Mouse (Mus musculus) thymus, postnatal 36 days (tissue): ENCODE measurements at regions not wholly inside any gene's neighbourhood (a gene's known extent, or its start where the extent isn't known, plus 50 kb on each side); places are given as distances from the start of the nearest gene placed in this dataset.
"Not testable (repeated sequence)": the region's sequence is repeated elsewhere in the genome, so short reads cannot be mapped to it uniquely, and the experiment has no call there.

Experiments used
- DNase-seq, 2 experiments: peaks; one replicate each; pipeline ENCODE4 v3.0.0; 2022; ENCODE audit warnings: mixed read lengths in 2 of 2

DNA sequence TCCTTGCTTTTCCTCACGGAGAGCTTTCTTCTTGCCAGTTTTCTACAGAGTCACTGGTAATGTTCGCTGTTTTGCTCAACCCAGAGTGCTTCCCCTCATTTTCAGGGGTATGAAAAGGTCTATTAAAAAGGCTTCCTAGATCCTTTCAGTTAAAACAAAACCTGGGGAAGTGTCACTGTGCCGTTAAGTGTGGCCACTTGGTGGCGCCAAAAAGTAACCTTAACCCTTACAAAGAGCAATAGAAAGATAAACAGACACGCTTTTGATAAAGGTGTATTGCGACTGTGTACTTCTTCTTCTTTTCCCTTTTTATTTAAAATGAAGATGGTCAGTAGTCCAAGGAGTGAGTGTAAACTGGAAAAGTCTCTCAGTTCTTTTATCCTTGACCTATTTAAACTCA, 145.2 kb upstream of the Smlr1 start:
- peak; percentile 13 to 39 for DNase-seq

DNA sequence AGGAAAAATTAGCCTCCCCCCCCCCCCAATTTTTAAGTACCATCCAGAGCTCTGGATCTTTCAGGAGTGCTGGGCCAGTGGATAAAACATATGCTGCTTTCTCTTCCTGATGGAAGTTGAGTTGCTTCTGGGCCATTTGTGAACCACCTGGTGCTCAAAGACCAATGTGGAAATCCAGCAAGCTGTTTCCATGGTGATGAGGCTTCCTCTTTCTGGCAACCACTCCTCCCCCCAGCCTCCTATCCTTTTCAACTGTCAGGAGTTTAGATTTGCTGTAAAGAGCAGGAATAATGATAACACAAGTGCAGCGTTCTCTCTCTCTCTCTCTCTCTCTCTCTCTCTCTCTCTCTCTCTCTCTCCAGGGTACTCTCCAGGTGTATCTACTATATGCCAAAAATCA, 141.8 kb upstream of the Smlr1 start:
- DNase-seq, result no peak

GRCm38 (mm10) chr10:25675368-25675767, 139.3 kb upstream of the Smlr1 start:
- DNase-seq, result no peak

- DNase-seq, result no peak
Observed at GRCm38 (mm10) chr10:25670061-25670460, 134.0 kb upstream of the Smlr1 start.

GRCm38 (mm10) chr10:25652742-25653563, 116.9 kb upstream of the Smlr1 start:
- DNase-seq, result no peak

- no peak for DNase-seq
Observed at GRCm38 (mm10) chr10:25647740-25648139, 111.7 kb upstream of the Smlr1 start.

GRCm38 (mm10) chr10:25643518-25643993, 107.5 kb upstream of the Smlr1 start:
- no peak for DNase-seq

DNA sequence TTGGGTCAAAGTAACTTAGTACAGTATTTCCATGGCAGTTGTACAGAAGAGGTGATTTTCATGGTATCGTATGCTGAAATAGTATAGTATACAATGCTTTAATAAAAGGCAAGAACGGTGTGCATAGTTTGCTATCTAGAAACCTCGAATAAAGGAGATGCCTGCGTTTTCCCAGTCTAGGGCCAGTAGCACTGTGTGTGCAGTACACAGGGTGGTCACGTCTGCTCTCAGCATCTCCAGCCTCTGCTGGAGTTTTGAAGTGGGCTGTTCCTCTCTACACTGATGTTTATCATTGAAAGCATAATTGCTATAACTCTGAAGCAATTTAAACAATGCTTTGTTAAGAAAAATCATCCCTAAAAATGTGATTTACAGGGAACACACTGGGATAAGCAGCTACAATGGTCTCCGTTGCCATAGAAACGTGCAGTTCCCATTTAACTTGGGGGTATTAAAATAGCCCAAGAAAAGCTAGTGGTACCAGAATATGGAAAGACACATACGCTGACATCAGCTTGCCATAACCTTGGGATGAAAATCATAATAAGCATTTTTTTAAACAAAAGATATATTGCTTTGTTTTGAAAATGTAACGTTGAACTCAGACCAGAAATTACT, 106.1 kb upstream of the Smlr1 start:
- no peak for DNase-seq

- DNase-seq, result no peak
Observed at GRCm38 (mm10) chr10:25633058-25633614, 97.1 kb upstream of the Smlr1 start.

GRCm38 (mm10) chr10:25632306-25632705, 96.2 kb upstream of the Smlr1 start:
- no peak for DNase-seq

GRCm38 (mm10) chr10:25622585-25622984, 86.5 kb upstream of the Smlr1 start:
- no peak for DNase-seq

- not testable (repeated sequence) for DNase-seq
Observed at GRCm38 (mm10) chr10:25621747-25622134, 85.7 kb upstream of the Smlr1 start.

GRCm38 (mm10) chr10:25620939-25621746, 85.1 kb upstream of the Smlr1 start:
- DNase-seq, result no peak

DNA sequence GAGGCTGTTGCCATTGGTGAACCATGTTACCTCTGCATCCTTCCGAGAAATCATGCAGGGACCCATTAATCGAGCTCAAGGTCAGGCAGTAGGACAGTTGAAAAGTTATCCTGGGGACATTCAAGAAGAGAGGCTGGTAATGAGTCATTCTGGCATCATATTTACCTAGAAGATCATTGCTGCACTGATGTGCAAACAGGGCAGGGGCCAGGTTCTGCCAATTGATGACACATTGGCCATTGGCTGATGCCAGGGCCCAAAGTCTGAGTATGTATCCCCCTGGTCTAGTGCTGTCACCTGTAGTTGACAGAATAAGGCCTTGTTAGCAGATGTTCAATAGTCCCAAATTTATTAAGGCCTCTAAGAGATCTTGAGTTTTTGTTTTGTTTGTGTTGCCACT, 83.6 kb upstream of the Smlr1 start:
- DNase-seq, result no peak

DNA sequence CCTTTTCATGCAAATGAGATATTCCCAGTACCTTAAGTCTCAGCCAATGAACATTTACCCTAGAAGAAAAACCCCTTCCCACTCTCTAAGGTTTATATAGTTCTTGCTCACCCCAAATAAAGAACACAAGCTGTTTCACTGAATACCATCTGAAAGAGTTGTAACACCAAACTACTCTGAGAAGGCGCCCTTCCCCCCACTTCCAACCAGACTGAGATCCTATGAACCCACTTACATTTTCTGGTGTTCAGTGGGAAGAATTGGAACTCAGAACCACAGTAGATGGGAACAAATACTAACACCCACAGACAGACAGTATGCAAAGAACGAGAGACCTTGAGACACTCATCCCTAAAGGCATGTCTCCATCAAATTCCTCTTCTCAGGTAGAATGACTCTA, 65.4 kb upstream of the Smlr1 start:
- DNase-seq, result no peak

DNA sequence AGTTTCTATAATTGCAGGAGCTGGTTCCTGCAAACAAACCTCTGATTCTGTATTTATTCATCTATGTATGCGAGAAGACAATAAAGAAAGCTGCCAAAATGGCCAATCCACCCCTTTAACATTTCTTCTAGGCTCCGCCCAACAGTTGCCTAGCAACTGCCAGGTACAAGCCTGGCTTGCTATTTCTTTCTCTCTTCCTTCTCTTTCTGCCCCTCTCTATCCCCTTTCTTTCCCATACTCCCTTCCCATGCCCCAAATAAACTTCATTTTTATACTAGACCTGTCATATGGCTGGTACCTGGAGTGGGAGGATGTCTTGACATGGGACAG, 53.2 kb upstream of the Smlr1 start:
- DNase-seq, result no peak

DNA sequence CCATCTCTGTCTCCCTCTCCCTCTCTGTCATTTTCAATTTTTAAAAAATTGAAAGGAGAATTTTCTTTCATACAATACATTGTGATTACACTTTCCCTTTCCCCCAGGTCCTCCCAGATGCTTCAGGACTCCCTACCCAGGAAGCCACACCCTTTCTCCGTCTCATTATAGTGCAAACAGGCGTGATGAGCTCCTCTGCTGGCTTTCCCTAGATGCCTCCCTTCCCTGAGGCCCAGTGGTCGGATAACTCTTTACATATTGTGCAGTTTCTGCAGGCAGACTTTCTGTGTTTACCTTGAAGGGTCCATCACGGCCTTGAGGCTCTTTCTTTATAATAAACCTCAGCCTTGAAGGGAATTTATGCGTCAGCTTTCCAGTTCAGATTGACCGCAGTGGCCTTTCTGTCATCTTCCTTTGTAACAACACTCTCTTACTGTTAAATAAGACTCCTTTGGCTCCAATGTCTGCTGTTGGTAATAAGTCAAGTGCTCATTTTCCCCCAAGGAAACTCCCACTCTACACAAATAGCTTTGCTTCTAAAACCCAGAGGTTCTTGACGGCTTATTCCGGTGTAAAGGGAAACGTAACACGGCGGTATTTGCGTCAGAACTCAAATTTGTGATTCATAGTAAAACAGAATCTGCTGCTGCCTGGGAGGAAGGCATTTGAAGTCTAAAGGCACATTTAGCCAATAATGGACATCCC, 52.7 kb upstream of the Smlr1 start:
- no peak for DNase-seq
